Mouse (Mus musculus) testis, postnatal 10 days (tissue): Measurements from ENCODE around the gene Dctn5.

Experiments used
- DNase-seq: peaks from one replicate; pipeline ENCODE4 v3.0.0; 2021; ENCODE audit warnings: low spot score

Gene Dctn5

DNA sequence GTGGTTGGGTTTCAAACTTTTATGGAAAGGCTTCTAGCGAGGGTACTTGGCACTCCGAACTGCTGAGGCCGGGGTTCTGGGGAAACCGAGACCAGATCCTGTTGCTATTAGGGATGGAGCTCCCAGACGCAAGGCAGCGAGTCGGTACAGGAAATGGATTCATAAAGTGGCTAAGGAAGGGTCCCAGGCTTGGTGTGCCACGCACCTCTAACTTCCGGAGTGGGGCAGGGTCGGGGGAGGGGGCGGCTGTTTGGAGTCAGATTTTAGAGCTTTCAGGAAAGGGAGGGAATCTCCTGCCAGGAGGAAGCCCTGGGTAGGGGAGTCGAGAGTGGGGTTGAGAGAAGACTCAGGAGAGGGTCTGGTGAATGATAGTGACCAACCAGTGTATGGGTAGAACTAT is 27.2 kb downstream of the Dctn5 start:
- DNase-seq: no peak

DNA sequence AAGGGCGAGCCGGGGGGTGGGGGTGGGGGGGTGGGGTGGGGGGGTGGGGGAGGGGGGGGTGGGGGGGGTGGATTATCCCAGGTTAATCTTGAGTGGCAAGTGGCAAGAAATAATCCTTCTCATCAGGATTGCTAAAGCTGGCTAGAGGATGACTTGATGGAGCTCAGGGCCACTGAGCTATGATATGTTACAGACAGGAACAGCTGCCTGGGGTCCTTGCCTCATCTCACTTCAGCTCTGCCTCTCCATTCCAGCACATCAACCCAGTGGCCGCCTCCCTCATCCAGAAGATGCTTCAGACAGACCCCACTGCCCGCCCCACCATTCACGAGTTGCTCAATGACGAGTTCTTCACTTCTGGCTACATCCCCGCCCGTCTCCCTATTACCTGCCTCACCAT is 30.9 kb downstream of the Dctn5 start:
- DNase-seq: no peak

GRCm38 (mm10) chr7:122167203-122167602 is 34.4 kb downstream of the Dctn5 start:
- DNase-seq: no peak

- no peak for DNase-seq
Measured at GRCm38 (mm10) chr7:122170705-122171104, 37.9 kb downstream of the Dctn5 start.

DNA sequence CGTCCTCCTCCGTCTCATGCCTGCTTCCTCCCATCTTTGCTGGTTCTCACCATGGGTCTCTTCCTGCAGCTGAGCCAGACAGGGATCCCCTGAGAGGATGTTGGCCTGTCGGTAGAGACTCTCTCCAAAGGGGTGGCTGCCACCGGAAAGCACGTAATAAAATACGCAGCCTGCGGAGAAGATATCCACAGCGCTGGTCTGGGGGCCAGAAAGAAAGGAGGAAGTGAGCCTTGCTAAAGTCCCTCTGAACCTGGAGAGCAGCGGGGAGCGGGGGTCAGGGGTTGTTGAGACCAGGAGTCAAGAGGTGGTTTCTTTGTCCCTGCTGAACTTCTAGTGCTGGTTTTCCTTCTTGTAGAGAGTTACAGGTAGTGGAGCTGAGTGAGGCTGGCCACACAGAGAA is 38.8 kb downstream of the Dctn5 start:
- no peak for DNase-seq

DNA sequence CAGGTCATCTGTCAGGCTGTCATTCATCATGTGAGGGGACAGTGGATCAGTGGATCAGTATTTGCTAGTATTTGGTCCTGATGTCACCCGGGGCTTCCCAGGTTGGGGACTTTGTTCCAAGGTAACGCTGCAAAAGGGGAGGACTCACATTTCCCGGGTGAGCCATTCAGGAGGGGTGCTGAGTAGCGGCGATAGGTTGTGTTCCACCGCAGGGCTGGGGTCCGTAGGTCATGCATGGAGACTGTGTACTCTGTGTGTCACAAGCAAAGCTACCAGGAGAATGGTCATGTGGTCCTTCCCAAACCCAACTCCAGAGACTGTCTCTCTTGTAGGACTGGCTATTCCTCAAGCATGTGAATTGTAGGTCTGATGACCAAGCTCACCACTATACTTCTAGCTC is 47.9 kb downstream of the Dctn5 start:
- DNase-seq: no peak

GRCm38 (mm10) chr7:122184569-122184968 is 51.7 kb downstream of the Dctn5 start:
- DNase-seq: no peak

DNA sequence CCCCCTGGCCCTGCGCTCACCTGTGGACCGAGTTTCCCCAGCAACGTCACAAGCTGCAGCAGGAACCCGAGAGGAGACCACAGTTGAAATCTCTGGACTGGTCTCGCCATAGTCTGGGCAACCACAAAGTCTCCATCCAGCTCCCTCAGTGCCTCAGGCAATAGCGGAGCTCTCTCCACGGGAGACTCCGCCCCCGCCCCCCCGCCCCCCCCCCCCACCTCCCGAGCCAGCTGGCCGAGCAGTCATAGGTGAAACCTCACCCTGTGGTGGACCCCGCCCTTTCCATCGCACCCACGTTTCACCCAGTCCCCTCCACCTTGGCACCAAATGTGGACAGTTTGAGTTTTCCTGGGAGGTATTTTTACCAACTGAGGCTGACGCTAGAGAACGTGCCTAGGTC is 53.2 kb downstream of the Dctn5 start, which contains the start of gene Ern2:
TSS of gene Ern2 (minus strand) at position 165 of the 400 bp plus-strand sequence.
- no peak for DNase-seq

GRCm38 (mm10) chr7:122189484-122189883 is 56.6 kb downstream of the Dctn5 start:
- peak; percentile 82 for DNase-seq

DNA sequence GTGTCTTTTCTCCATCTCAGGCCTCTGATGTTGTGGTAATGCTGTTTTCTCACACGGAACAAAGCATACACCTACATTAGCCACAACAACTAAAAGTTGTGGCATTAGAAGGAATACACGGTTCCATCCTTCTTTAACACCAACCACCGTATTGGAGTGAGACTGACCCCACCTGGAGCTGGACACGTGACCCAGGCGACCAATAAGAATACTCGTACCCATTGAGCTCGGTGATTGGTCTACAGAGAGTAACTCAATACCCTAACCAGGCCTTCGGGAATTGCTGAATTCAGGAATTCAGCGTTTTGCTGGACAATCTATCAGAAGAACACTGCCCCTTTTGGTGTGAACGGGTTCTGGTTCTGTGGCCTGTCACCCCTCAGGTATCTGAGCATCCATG is 58.3 kb downstream of the Dctn5 start:
- DNase-seq: no peak

DNA sequence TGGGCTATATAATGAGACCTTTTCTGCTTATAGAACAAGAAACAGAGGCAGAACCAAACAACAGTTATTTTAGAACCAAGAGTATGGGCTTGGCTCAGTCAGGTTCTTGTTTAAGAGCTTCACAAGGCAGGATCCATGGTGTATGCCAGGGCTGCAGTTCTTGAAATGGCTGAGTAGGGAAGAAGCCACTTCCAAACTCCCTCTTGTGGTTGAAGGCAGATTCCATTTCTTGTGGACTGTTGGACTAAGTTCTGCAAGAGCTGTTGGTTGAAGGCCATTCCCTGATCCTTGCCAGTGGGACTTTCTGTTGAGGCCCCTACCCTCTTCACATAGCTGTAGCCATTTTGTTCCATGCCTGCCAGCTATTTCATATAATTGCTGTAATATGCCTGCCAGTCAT is 61.1 kb downstream of the Dctn5 start:
- no peak for DNase-seq

- DNase-seq: no peak
Measured at GRCm38 (mm10) chr7:122196771-122197170, 63.9 kb downstream of the Dctn5 start.

GRCm38 (mm10) chr7:122197306-122197705 is 64.5 kb downstream of the Dctn5 start:
- peak; percentile 64 for DNase-seq
